Mouse (Mus musculus) heart, adult 11 months (tissue): Measurements from ENCODE around the gene Ptprd.
A peak's percentile ranks its signal among the peaks of the same experiment; 100 is the strongest.
"Not testable (repeated sequence)": the region's sequence is repeated elsewhere in the genome, so short reads cannot be mapped to it uniquely, and the experiment has no call there.

Experiments
- DNase-seq: peaks from one replicate; pipeline ENCODE4 v3.0.0; 2022

Ptprd gene

GRCm38 (mm10) chr4:76438496-76439079, 1773.2 kb downstream of the Ptprd start:
- DNase-seq, result no peak

DNA sequence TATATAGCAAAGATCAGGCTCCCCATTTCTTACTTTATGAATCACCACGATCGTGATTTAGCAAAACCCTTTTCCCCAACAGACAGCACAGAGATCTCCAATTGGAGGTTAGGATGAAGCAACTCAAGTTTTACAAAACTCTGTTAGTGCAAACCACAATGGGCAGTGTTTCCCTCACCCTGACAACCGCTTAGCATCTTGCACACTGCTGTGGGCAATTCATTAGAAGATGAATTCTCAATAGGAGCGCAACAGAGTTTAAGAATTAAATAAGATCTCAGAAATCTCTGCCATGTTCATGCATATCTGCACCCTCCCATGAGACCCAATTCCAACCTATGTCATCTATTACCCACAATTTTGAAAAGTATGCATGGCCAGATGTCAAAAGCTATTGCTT, 1773.7 kb downstream of the Ptprd start:
- no peak for DNase-seq

GRCm38 (mm10) chr4:76435920-76436319, 1775.8 kb downstream of the Ptprd start:
- DNase-seq, result no peak

GRCm38 (mm10) chr4:76429769-76430168, 1782.0 kb downstream of the Ptprd start:
- no peak for DNase-seq

DNA sequence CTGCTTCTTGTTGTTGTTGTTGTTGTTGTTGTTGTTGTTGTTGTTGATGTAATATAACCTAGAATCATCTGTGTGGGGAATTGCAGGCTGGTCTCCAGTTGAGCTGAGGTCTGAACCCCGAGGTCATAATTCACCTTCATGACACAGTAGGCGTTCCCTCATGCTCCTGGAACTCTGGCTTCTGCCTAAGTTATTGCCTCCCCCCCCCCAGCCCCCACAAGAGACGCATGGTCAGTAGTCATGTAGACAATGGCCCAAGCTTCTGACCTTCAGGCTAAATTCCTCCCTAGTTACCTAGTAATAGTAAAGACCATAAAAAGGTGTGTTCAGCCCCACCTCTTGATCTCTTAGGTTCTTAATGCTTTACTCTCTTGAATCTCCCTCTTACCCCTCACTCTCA, 1784.7 kb downstream of the Ptprd start:
- not testable (repeated sequence) for DNase-seq

DNA sequence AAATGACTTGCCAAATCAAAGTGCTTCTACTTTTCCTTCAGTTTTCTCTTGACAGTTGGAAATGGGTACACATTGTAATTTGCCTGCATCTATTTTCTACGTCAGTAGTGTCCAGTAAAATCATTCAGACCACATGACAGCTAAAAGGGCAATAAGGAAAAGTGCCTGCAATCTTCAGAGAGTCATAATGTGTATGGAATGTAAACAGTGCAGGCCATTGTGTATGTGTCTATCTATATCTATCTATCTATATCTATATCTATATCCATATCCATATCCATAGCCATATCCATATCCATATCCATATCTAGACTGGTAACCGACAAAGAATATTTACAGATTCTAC, 1786.6 kb downstream of the Ptprd start:
- DNase-seq, result no peak

GRCm38 (mm10) chr4:76424324-76425229, 1787.2 kb downstream of the Ptprd start:
- DNase-seq, result peak; percentile 85

DNA sequence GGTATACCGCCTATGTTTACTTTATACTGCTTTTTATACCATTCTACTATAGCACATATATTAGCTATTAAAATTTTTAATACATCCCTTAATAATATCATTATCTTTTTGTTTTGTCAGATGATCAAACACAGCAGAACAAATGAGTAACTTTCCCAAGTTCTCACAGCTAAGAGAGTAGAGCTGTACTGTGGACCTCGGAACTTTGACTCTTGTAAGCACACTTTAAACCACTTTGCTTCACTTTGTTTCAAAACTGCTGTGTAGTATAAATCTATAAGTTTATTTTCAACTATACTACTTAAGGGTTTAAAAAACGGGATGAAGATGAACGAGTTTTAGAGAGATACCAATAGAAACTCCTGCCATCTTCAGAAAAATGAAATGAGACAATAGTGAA, 1789.6 kb downstream of the Ptprd start:
- no peak for DNase-seq

- no peak for DNase-seq
Observed at GRCm38 (mm10) chr4:76419641-76420040, 1792.1 kb downstream of the Ptprd start.

DNA sequence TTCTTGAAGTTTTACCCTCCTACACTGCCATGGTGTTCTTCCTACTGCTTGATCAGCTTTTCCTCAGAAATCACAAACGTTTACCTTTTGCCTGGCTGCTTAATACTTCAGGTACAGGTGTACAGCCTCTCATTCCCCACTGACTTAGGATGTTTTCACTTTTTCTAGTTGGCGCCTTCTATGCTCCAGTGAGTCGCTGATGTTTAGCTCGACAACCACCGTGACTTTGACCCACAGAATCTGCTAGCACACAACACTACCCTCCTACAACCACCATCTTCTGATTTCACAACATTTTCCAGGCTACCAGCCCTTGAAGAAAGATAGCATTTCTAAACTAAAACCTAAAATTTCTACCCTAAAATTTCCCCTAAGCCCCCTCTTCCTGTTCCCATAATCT, 1794.1 kb downstream of the Ptprd start:
- no peak for DNase-seq

DNA sequence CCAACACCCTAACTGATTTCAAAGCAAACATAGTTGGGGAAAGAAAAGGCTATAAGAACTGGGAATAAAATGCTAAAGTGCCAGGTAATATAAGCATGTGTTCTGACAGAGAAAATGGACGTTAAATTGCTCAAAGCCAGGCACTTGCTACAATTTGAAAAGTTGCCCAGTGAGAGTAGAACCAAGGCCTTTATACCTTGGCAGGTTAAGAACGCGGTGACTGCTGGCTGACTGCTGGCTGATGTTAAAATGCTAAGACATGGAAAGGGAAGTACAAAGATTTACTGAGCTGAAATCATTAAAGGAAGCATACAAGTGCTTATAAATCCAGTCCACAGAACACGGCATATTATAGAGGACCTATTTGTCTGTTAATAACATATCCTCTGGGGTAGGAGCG, 1796.1 kb downstream of the Ptprd start:
- DNase-seq, result no peak

GRCm38 (mm10) chr4:76414591-76414990, 1797.2 kb downstream of the Ptprd start:
- no peak for DNase-seq

DNA sequence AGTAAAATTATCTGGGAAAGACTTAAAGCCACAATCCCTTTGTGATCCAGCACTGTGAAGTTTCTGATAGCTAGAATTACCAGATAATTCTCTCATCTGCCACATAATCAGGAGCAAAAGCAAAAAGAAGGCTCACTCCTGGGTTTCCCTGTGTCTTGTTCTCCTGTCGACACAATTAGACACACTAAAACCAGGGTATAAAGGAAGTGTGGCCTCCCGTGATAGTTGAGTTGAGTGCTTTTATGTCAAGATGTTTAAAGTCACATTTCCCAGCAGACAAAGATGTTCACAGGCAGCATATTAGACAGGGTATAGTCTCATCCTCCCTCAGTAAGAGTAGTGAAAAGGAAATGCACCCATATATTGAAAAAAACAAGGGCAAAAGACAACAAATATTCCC, 1801.7 kb downstream of the Ptprd start:
- DNase-seq, result no peak

- DNase-seq, result no peak
Observed at GRCm38 (mm10) chr4:76409159-76409558, 1802.6 kb downstream of the Ptprd start.

DNA sequence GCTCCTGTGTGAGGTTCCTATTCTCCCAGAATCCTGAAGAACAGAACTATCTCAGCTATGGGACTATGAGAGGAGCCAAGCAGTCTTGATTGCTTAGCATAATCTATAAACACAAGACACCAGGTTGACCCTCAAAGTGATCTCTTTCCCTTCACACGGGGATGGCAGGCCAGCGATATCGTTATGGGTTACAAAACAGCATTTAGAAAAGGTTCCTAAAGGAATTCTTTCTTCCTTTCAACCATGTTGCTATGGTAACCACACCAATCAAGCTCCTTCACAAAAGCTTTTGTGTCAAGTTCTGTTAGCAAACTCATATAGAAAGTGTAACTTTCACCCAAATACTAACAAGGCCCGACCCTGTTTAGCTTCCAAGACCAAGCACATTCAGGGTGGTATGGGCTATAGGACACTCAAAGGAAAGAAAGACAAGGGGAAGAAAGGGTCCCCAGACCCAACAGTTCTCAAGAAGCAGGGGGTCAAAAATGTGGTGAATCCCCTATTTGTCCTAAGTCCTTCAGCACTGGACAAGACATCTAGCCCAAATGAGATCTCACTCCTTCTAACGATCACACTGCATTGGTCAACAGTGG, 1805.8 kb downstream of the Ptprd start:
- DNase-seq, result peak; percentile 64

GRCm38 (mm10) chr4:76403219-76403618, 1808.5 kb downstream of the Ptprd start:
- DNase-seq, result peak; percentile 44

DNA sequence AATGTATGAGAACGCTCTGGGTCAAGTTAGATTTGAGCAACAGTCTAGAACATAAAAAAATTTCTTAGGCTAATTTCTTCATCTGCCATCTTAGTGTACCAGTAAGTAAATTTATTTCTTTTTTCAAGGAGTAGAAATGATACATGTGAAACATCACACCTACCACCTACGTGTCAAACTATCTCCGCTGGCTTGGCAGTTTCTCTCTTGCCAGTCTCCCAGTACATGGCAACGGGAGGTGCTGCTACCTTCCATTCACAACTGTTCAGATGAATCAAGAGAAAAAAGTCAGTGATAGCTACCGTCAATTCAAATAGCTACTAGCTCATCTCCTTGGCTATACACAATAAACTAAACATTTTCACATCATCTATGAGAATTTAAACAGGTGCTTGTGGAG, 1823.9 kb downstream of the Ptprd start:
- DNase-seq, result no peak

DNA sequence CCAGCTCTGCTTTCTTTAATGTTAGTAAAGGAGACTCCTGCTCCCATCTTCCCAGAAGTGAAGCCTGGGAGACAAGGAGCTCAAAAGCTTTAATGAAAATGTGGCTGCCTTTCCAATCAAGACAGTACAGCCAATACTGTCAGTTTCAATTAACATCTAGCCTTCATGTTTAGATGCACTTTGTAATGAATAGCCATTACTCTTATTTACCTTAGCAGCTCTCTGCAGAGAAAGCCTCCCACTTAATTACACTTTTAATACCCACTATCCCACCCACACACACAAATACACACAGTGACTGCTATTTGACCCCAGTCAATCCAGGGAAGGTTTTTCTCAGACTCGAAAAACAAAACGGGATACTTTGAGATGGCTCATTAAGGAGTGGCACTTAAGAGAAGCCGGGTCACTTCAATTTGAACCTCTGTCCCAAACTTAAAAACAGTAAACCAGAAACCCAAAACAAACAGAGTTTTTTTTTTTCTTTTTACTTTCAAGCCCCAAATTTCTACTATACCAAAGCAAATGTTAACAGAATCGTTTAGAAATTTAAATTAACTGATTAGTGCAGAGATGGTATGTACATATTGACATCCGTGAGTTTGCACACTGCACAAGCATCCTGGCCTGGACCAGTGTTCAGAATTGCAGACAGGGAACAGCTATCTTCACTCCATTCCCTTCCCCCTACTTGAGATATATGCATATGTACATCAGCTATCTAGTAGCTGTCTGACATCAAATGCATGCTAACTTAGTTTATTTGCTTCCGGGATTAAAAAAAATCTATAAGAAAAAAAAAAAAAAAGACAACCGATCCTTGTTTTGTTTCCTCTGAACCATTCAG, 1824.6 kb downstream of the Ptprd start:
- no peak for DNase-seq

GRCm38 (mm10) chr4:76385818-76386217, 1825.9 kb downstream of the Ptprd start:
- no peak for DNase-seq

GRCm38 (mm10) chr4:76380312-76380917, 1831.3 kb downstream of the Ptprd start:
- peak; percentile 86 for DNase-seq

DNA sequence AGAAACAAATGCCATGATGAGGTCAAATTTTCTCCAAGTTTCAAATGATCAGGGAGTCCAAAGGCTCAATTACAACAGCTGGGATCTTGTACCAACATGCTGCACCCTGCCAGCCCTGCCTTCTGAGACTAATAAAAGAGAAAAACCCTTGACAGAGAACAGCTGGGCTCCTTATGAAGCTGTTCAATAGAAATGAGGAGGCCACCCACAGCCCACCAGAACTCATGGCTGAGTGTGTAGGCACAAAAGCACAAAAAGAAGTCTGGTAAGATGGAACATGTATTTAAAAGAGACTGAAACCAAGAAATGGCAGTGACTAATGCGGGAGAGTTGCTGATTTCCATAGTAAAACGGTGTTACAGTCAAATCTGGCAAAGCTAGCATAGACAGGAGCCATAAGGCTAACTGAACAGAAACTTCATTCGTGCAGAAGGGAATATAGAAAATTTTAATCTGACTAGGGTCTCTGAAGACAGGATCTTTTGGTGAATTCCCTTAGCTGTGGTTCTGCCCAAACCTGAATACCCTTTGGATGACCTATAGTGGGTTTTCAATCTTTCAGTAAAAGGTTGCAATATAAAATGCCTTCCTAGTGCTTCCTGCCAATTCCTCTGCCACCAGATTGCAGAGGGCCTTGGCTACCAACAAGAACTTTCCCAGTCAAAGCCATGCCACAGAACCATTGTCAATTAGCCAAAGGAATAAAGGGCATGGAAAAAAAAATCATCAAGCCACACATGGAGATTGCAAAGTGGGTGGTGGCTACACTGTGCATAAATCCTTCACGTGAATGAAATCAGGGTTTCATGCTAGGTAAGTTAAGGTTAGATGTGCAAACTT, 1841.5 kb downstream of the Ptprd start:
- peak; percentile 85 for DNase-seq

GRCm38 (mm10) chr4:76369101-76369500, 1842.7 kb downstream of the Ptprd start:
- DNase-seq, result no peak
